Mouse (Mus musculus) midbrain, embryonic 13.5 days (tissue): Measurements from ENCODE around the gene Shisa9. TPM values are rescaled to one million over a fixed set of nuclear protein-coding genes. Genes with fewer than 3 reads are reported as not detected.
A peak's percentile ranks its signal among the peaks of the same experiment; 100 is the strongest.

Experiments
- ATAC-seq: fragments of 200-750 bp; cut with Nextera tagmentation; 2 replicates; pipeline ENCODE4 v1.8.0; 2017; ENCODE audit warnings: mild to moderate bottlenecking, moderate TSS enrichment, moderate library complexity
- H3K27ac ChIP-seq: fragments of 300-500 bp; sonication (generic); 2 replicates; pipeline ENCODE4 v1.5.1; 2015; ENCODE audit warnings: inconsistent platforms, mild to moderate bottlenecking, moderate library complexity
- H3K27me3 ChIP-seq: fragments of 300-500 bp; sonication (generic); 2 replicates; pipeline ENCODE4 v1.6.1; 2015; ENCODE audit warnings: mild to moderate bottlenecking, inconsistent platforms
- H3K36me3 ChIP-seq: fragments of 300-500 bp; sonication (generic); 2 replicates; pipeline ENCODE4 v1.6.1; 2015; ENCODE audit warnings: mild to moderate bottlenecking, inconsistent platforms
- H3K4me1 ChIP-seq: fragments of 300-500 bp; sonication (generic); replicated peaks from 2 replicates; pipeline ENCODE4 v1.6.1; 2015; ENCODE audit warnings: inconsistent platforms
- H3K4me2 ChIP-seq: fragments of 300-500 bp; sonication (generic); replicated peaks from 2 replicates; pipeline ENCODE4 v1.6.1; 2015; ENCODE audit warnings: moderate library complexity, mild to moderate bottlenecking, inconsistent platforms
- H3K4me3 ChIP-seq: fragments of 300-500 bp; sonication (generic); replicated peaks from 2 replicates; pipeline ENCODE4 v1.5.1; 2015; ENCODE audit warnings: mild to moderate bottlenecking, inconsistent platforms
- H3K9ac ChIP-seq: fragments of 300-500 bp; sonication (generic); replicated peaks from 2 replicates; pipeline ENCODE4 v1.6.1; 2015; ENCODE audit warnings: mild to moderate bottlenecking, inconsistent platforms
- H3K9me3 ChIP-seq: fragments of 300-500 bp; sonication (generic); 2 replicates; pipeline ENCODE4 v1.6.1; 2016; ENCODE audit warnings: mild to moderate bottlenecking, inconsistent platforms
- WGBS: fragments of 180-500 bp; shearing (Covaris S2); methylation state at CpG from one replicate; pipeline ENCODE4 v1.1.7; 2015; 5-methylcytosine and 5-hydroxymethylcytosine counted together
- polyA plus RNA-seq: library from polyadenylated mRNA; unstranded; fragments of >200 nt; fragmentation: Nextera tagmentation; extraction: Ambion mirVana; gene quantifications from 2 replicates; pipeline ENCODE4 v1.2.1, GENCODE M21; 2015

Gene Shisa9
- polyA plus RNA-seq, 1 experiment from 2014 or later = 4.6 TPM

GRCm38 (mm10) chr16:12119463-12119862, 135.6 kb downstream of the Shisa9 start:
- H3K9ac ChIP-seq = no peak overlapping the region
- no peak overlapping the region for H3K27ac ChIP-seq
- H3K9me3 ChIP-seq = no peaks in the 10 kb centered on the region
- H3K4me2 ChIP-seq = no peak overlapping the region
- no peak overlapping the region for H3K4me3 ChIP-seq
- H3K4me1 ChIP-seq = peaks cover 8% of the 10 kb centered on the region
- no peaks in the 10 kb centered on the region for H3K27me3 ChIP-seq
- WGBS = 78% methylated on average over 3 of the region's 3 CpGs
- ATAC-seq = no peak
- no peaks in the 10 kb centered on the region for H3K36me3 ChIP-seq

- ATAC-seq = no peak
- 0 out of 2 replicates have a peak, but pooled peaks cover 2% of the 10 kb centered on the region for H3K9me3 ChIP-seq
- no peaks in the 10 kb centered on the region for H3K36me3 ChIP-seq
Observed at GRCm38 (mm10) chr16:12129782-12130181, 145.9 kb downstream of the Shisa9 start.

GRCm38 (mm10) chr16:12146666-12147065, 162.8 kb downstream of the Shisa9 start:
- ATAC-seq = no peak
- Histone ChIP-seq H3K9me3 (no peaks in the 10 kb centered on the region), H3K4me2 (no peak overlapping the region), H3K4me1 (peaks cover 3% of the 10 kb centered on the region; the same call in 1 of the 2 replicates), H3K27me3 (no peaks in the 10 kb centered on the region), H3K9ac (no peak overlapping the region), H3K4me3 (no peak overlapping the region), H3K36me3 (no peaks in the 10 kb centered on the region), H3K27ac (no peak overlapping the region)

More at GRCm38 (mm10) chr16:12129782-12130181, 145.9 kb downstream of the Shisa9 start:
- H3K27me3 ChIP-seq = no peaks in the 10 kb centered on the region
- H3K27ac ChIP-seq = no peak overlapping the region
- 90% methylated on average over 3 of the region's 3 CpGs for WGBS
- no peaks in the 10 kb centered on the region for H3K4me1 ChIP-seq
- no peak overlapping the region for H3K4me2 ChIP-seq
- H3K4me3 ChIP-seq = no peak overlapping the region
- no peak overlapping the region for H3K9ac ChIP-seq

GRCm38 (mm10) chr16:12151986-12152385, 168.1 kb downstream of the Shisa9 start:
- H3K4me2 ChIP-seq = no peak overlapping the region
- no peaks in the 10 kb centered on the region for H3K36me3 ChIP-seq
- WGBS = 57% methylated on average over 4 of the region's 4 CpGs
- H3K4me3 ChIP-seq = no peak overlapping the region
- no peak overlapping the region for H3K9ac ChIP-seq
- no peaks in the 10 kb centered on the region for H3K9me3 ChIP-seq
- no peaks in the 10 kb centered on the region for H3K27me3 ChIP-seq
- ATAC-seq = peak; percentile 34; the same call in 1 of the 2 replicates
- peaks cover 9% of the 10 kb centered on the region for H3K4me1 ChIP-seq
- H3K27ac ChIP-seq = no peak overlapping the region

GRCm38 (mm10) chr16:12154476-12154875, 170.6 kb downstream of the Shisa9 start:
- 68% methylated on average over 2 of the region's 2 CpGs for WGBS
- no peak for ATAC-seq

GRCm38 (mm10) chr16:12173482-12174041, 189.6 kb downstream of the Shisa9 start:
- no peak overlapping the region for H3K9ac ChIP-seq
- WGBS = 76% methylated on average over 1 of the region's 1 CpGs

More at GRCm38 (mm10) chr16:12154476-12154875, 170.6 kb downstream of the Shisa9 start:
- peaks cover 9% of the 10 kb centered on the region for H3K4me1 ChIP-seq
- H3K27me3 ChIP-seq = no peaks in the 10 kb centered on the region
- H3K36me3 ChIP-seq = no peaks in the 10 kb centered on the region
- H3K9ac ChIP-seq = no peak overlapping the region
- H3K27ac ChIP-seq = no peak overlapping the region
- H3K4me3 ChIP-seq = no peak overlapping the region
- no peaks in the 10 kb centered on the region for H3K9me3 ChIP-seq
- H3K4me2 ChIP-seq = no peak overlapping the region

GRCm38 (mm10) chr16:12178031-12178430, 194.1 kb downstream of the Shisa9 start:
- Histone ChIP-seq H3K4me2 (no peak overlapping the region), H3K27me3 (no peaks in the 10 kb centered on the region), H3K9ac (no peak overlapping the region), H3K27ac (no peak overlapping the region), H3K36me3 (no peaks in the 10 kb centered on the region), H3K4me1 (no peaks in the 10 kb centered on the region), H3K9me3 (no peaks in the 10 kb centered on the region), H3K4me3 (no peak overlapping the region)
- ATAC-seq = no peak
- 84% methylated on average over 2 of the region's 2 CpGs for WGBS

More at GRCm38 (mm10) chr16:12173482-12174041, 189.6 kb downstream of the Shisa9 start:
- Histone ChIP-seq H3K27me3 (no peaks in the 10 kb centered on the region), H3K36me3 (no peaks in the 10 kb centered on the region), H3K4me3 (no peak overlapping the region), H3K27ac (no peak overlapping the region), H3K4me2 (no peak overlapping the region), H3K9me3 (no peaks in the 10 kb centered on the region), H3K4me1 (no peaks in the 10 kb centered on the region)
- no peak for ATAC-seq

GRCm38 (mm10) chr16:12189739-12190138, 205.8 kb downstream of the Shisa9 start:
- Histone ChIP-seq H3K9me3 (no peaks in the 10 kb centered on the region), H3K4me2 (no peak overlapping the region), H3K27me3 (no peaks in the 10 kb centered on the region), H3K27ac (no peak overlapping the region), H3K9ac (no peak overlapping the region), H3K4me1 (no peaks in the 10 kb centered on the region), H3K4me3 (no peak overlapping the region), H3K36me3 (no peaks in the 10 kb centered on the region)
- 75% methylated on average over 2 of the region's 2 CpGs for WGBS
- no peak for ATAC-seq

GRCm38 (mm10) chr16:12196841-12197240, 212.9 kb downstream of the Shisa9 start:
- Histone ChIP-seq H3K4me2 (no peak overlapping the region), H3K36me3 (no peaks in the 10 kb centered on the region), H3K4me3 (no peak overlapping the region), H3K9me3 (no peaks in the 10 kb centered on the region), H3K4me1 (no peaks in the 10 kb centered on the region), H3K9ac (no peak overlapping the region), H3K27ac (no peak overlapping the region), H3K27me3 (no peaks in the 10 kb centered on the region)
- WGBS = 98% methylated on average over 4 of the region's 4 CpGs
- no peak for ATAC-seq

GRCm38 (mm10) chr16:12197611-12198010, 213.7 kb downstream of the Shisa9 start:
- H3K4me2 ChIP-seq = no peak overlapping the region
- 59% methylated on average over 5 of the region's 5 CpGs for WGBS
- no peaks in the 10 kb centered on the region for H3K9me3 ChIP-seq
- H3K27me3 ChIP-seq = no peaks in the 10 kb centered on the region
- no peak overlapping the region for H3K27ac ChIP-seq
- no peak for ATAC-seq
- no peaks in the 10 kb centered on the region for H3K36me3 ChIP-seq
- H3K9ac ChIP-seq = no peak overlapping the region
- no peaks in the 10 kb centered on the region for H3K4me1 ChIP-seq
- no peak overlapping the region for H3K4me3 ChIP-seq

GRCm38 (mm10) chr16:12201216-12201615, 217.3 kb downstream of the Shisa9 start:
- H3K4me2 ChIP-seq = no peak overlapping the region
- no peaks in the 10 kb centered on the region for H3K4me1 ChIP-seq
- no peak overlapping the region for H3K9ac ChIP-seq
- H3K4me3 ChIP-seq = no peak overlapping the region
- no peaks in the 10 kb centered on the region for H3K9me3 ChIP-seq
- no peak for ATAC-seq
- no peak overlapping the region for H3K27ac ChIP-seq
- H3K27me3 ChIP-seq = no peaks in the 10 kb centered on the region
- 30% methylated on average over 3 of the region's 3 CpGs for WGBS
- H3K36me3 ChIP-seq = no peaks in the 10 kb centered on the region

- H3K4me3 ChIP-seq = no peak overlapping the region
- ATAC-seq = no peak
- H3K27me3 ChIP-seq = no peaks in the 10 kb centered on the region
- H3K27ac ChIP-seq = no peak overlapping the region
- H3K4me2 ChIP-seq = no peak overlapping the region
- H3K9me3 ChIP-seq = no peaks in the 10 kb centered on the region
- no peaks in the 10 kb centered on the region for H3K4me1 ChIP-seq
- 61% methylated on average over 3 of the region's 3 CpGs for WGBS
- no peak overlapping the region for H3K9ac ChIP-seq
- H3K36me3 ChIP-seq = no peaks in the 10 kb centered on the region
Observed at GRCm38 (mm10) chr16:12202151-12202550, 218.2 kb downstream of the Shisa9 start.

GRCm38 (mm10) chr16:12203055-12203454, 219.1 kb downstream of the Shisa9 start:
- Histone ChIP-seq H3K4me2 (no peak overlapping the region), H3K9ac (no peak overlapping the region), H3K9me3 (no peaks in the 10 kb centered on the region), H3K4me1 (no peaks in the 10 kb centered on the region), H3K27me3 (no peaks in the 10 kb centered on the region), H3K27ac (no peak overlapping the region), H3K4me3 (no peak overlapping the region), H3K36me3 (no peaks in the 10 kb centered on the region)
- ATAC-seq = no peak
- WGBS = 89% methylated on average over 2 of the region's 2 CpGs
